Mouse (Mus musculus): ENCODE measurements at regions not wholly inside any gene's neighbourhood (a gene's known extent, or its start where the extent isn't known, plus 50 kb on each side); places are given as distances from the start of the nearest gene placed in this dataset.

DNA sequence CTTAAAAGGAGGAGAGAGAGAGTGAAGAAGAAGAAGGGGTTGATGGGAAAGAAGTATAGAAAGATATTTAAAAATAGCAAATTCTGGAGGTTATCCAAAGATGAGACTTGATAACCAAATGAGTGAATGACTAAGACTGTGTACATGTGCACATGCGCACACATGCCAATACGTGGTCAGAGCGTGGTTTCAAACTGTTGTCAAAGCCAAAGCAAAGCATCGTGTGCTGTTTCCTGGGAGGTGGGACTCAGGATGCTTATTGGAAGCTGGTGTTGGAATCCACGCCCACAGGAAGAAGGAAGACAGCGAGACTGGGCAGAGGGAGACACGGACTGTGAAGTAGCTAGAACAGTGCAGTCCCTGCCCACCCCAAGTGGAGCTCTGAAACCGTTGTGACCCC lies 89.8 kb upstream of the Mafb start:
- H3K4me3 ChIP-seq, result no peak overlapping the region
- no peaks in the 10 kb centered on the region for H3K9me3 ChIP-seq

DNA sequence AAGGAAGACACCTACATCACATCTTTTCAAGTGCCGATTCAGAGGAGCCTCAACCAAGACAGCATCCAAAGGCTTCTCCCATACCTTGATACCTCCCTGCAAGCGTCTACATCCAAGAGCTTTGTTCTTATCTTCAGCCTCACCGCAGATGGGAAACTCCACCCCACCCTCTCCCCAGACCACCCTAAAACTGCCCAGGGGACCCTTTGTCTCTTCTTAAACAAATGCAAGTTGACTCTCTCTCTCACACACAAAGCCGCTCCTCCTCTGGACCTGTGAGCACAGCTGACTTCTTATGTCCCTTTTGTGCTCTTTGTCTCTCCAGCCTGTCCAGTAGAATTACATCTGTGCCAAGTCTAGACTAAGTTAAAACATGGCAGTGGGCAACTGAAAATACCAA lies 104.7 kb upstream of the Mafb start:
- H3K27ac ChIP-seq, result no peak overlapping the region
- no peaks in the 10 kb centered on the region for H3K9me3 ChIP-seq
- no peak for ATAC-seq (replicated peaks)
- H3K9ac ChIP-seq, result no peak overlapping the region
- no peaks in the 10 kb centered on the region for H3K27me3 ChIP-seq (replicated peaks)
- H3K4me2 ChIP-seq, result no peak overlapping the region
- H3K4me3 ChIP-seq, result no peak overlapping the region
- 53% methylated on average over 4 of the region's 4 CpGs for WGBS
- H3K4me1 ChIP-seq, result 0 out of 2 replicates have a peak, but pooled peaks cover 6% of the 10 kb centered on the region
- H3K36me3 ChIP-seq (replicated peaks), result no peaks in the 10 kb centered on the region

More for the DNA sequence above, 89.8 kb upstream of the Mafb start:
- H3K4me1 ChIP-seq, result peaks cover 7% of the 10 kb centered on the region
- no peak overlapping the region for H3K27ac ChIP-seq
- H3K27me3 ChIP-seq (replicated peaks), result no peaks in the 10 kb centered on the region
- no peak for ATAC-seq (replicated peaks)
- no peak overlapping the region for H3K9ac ChIP-seq
- 83% methylated on average over 8 of the region's 8 CpGs for WGBS
- no peaks in the 10 kb centered on the region for H3K36me3 ChIP-seq (replicated peaks)
- H3K4me2 ChIP-seq, result no peak overlapping the region

DNA sequence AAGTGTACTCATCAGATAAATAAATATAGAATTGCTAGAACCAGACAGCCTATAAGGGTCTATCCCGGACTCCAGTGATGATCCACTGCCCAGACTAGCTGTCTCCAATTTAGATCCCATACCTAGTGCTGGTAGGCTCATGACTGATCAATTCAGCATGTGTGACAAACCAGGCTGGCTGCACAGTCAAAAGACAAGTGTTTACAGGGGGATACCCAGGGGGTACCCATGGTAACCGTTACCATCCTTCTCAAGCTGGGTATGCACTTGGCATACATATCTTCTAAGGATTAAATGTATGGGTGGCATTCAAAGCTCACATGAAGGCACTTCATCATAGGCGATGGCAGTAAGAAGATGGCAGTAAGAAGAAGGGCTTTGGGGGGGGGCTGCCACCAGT lies 109.3 kb upstream of the Mafb start:
- H3K9me3 ChIP-seq, result no peaks in the 10 kb centered on the region
- no peak overlapping the region for H3K9ac ChIP-seq
- H3K27ac ChIP-seq, result no peak overlapping the region
- no peak overlapping the region for H3K4me3 ChIP-seq
- H3K36me3 ChIP-seq (replicated peaks), result no peaks in the 10 kb centered on the region
- H3K4me2 ChIP-seq, result no peak overlapping the region
- ATAC-seq (replicated peaks), result no peak
- 77% methylated on average over 3 of the region's 3 CpGs for WGBS
- 0 out of 2 replicates have a peak, but pooled peaks cover 6% of the 10 kb centered on the region for H3K4me1 ChIP-seq
- H3K27me3 ChIP-seq (replicated peaks), result no peaks in the 10 kb centered on the region

DNA sequence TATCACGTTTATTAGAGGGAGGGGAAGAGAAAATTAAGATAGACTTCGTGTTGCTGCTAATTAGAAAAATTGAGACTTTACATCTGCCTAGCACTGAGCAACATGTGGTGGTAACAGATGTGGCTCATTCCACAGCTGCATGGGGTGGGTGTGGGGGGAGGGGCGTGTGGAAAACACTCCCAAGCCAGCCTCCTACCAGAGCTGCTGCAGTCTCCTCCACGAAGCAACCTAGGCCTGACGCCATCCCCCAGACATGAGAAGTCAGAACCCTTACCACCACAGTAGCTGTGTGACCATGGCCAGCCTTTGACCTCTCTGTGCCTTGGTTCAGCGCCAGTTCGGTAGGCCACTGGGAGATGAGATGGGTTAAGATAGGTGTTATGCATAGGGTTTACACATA lies 112.4 kb upstream of the Mafb start:
- Histone ChIP-seq H3K36me3 (replicated peaks) (no peaks in the 10 kb centered on the region), H3K4me3 (no peak overlapping the region), H3K4me1 (no peaks in the 10 kb centered on the region), H3K9me3 (no peaks in the 10 kb centered on the region), H3K9ac (no peak overlapping the region), H3K4me2 (no peak overlapping the region), H3K27me3 (replicated peaks) (no peaks in the 10 kb centered on the region), H3K27ac (no peak overlapping the region)
- ATAC-seq (replicated peaks), result no peak
- 70% methylated on average over 7 of the region's 7 CpGs for WGBS

DNA sequence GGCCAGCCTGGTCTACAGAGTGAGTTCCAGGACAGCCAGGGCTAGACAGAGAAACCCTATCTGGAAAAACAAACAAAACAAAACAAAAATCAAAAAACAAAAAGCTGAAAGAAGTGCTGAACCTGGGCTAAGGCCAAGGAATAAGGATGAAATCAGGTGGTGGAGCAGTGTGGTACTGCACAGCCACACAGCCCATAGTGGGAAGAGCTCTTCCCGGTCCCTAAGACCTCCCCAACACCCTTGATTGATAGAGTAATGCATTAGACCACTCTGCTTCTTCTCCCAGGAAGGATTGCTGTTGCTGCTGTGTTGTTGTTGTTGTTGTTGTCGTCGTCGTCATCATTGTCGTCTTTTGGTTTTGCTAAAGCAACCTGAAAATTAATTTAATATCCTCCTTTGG lies 118.2 kb upstream of the Mafb start:
- H3K27me3 ChIP-seq (replicated peaks), result no peaks in the 10 kb centered on the region
- WGBS, result 81% methylated on average over 5 of the region's 5 CpGs
- no peak overlapping the region for H3K4me3 ChIP-seq
- no peak overlapping the region for H3K9ac ChIP-seq
- no peak overlapping the region for H3K4me2 ChIP-seq
- ATAC-seq (replicated peaks), result no peak
- H3K27ac ChIP-seq, result no peak overlapping the region
- H3K9me3 ChIP-seq, result no peaks in the 10 kb centered on the region
- no peaks in the 10 kb centered on the region for H3K4me1 ChIP-seq
- no peaks in the 10 kb centered on the region for H3K36me3 ChIP-seq (replicated peaks)

DNA sequence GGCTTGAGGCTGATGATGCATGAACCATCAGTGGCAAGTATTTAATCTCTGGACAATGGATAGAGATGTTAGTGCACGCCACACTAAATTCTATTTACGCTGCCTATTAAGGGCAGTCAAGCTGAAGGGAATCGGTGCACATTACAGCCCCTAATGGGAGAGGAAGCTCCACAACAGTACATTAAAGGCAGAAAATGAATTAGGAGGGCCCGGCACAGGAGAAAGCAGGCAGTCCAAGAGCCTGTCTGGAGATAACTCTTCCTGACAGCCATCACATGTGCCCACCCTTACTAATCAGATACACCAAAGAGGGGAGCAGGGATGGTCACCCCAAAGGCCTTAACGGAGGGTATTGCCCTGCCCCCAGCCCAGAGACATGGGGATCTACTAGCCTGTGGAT lies 118.7 kb upstream of the Mafb start:
- Histone ChIP-seq H3K27me3 (replicated peaks) (no peaks in the 10 kb centered on the region), H3K27ac (no peak overlapping the region), H3K4me1 (no peaks in the 10 kb centered on the region), H3K4me3 (no peak overlapping the region), H3K9ac (no peak overlapping the region), H3K36me3 (replicated peaks) (no peaks in the 10 kb centered on the region), H3K4me2 (no peak overlapping the region), H3K9me3 (no peaks in the 10 kb centered on the region)
- ATAC-seq (replicated peaks), result no peak
- WGBS, result 33% methylated on average over 5 of the region's 5 CpGs

DNA sequence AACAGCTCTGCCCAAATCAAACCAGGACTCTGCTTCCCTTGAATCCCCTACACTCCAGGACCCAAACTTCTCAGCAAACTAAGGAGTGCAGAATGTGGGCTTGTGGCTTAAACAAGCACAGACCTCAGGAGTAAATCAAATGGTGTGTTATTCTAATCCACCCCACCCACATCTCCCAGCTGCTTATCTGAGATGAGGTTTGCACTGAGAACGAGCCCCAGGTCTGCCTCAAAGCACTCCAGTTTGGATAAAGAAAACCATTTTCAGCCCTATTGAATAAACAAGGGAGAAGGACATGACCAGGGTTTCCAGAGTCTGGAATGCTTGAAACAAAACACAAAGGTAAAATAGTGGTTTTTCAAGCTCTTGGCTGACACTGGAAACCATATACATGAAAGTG lies 132.9 kb upstream of the Mafb start:
- no peak overlapping the region for H3K9ac ChIP-seq
- ATAC-seq (replicated peaks), result no peak
- WGBS, result 67% methylated on average over 1 of the region's 1 CpGs
- H3K27ac ChIP-seq, result no peak overlapping the region
- H3K9me3 ChIP-seq, result no peaks in the 10 kb centered on the region
- H3K4me2 ChIP-seq, result no peak overlapping the region
- H3K4me3 ChIP-seq, result no peak overlapping the region
- no peaks in the 10 kb centered on the region for H3K36me3 ChIP-seq (replicated peaks)
- H3K27me3 ChIP-seq (replicated peaks), result no peaks in the 10 kb centered on the region
- H3K4me1 ChIP-seq, result peaks cover 4% of the 10 kb centered on the region; the same call in 1 of the 2 replicates

DNA sequence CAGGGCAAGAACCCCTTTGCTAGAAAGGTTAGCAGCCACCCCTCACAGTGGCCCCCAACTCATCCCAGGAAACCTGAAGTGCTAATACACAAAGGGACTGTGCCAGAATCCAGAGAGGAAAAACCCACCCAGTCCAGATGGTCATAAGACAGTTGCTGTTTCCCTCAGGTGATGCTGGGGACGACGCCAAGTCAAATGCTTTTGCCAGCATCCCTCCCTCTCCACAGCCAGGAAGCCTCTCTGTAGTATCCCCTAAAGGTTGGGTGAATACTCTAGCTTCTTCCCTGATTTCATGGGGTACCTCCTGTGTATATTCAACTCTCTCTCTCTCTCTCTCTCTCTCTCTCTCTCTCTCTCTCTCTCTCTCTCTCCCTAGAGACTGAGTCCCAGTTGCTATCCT lies 136.0 kb upstream of the Mafb start:
- 93% methylated on average over 2 of the region's 2 CpGs for WGBS
- Histone ChIP-seq H3K9me3 (no peaks in the 10 kb centered on the region), H3K4me2 (no peak overlapping the region), H3K27me3 (replicated peaks) (no peaks in the 10 kb centered on the region), H3K36me3 (replicated peaks) (no peaks in the 10 kb centered on the region), H3K9ac (no peak overlapping the region), H3K4me3 (no peak overlapping the region), H3K4me1 (peaks cover 12% of the 10 kb centered on the region), H3K27ac (no peak overlapping the region)
- ATAC-seq (replicated peaks), result no peak

DNA sequence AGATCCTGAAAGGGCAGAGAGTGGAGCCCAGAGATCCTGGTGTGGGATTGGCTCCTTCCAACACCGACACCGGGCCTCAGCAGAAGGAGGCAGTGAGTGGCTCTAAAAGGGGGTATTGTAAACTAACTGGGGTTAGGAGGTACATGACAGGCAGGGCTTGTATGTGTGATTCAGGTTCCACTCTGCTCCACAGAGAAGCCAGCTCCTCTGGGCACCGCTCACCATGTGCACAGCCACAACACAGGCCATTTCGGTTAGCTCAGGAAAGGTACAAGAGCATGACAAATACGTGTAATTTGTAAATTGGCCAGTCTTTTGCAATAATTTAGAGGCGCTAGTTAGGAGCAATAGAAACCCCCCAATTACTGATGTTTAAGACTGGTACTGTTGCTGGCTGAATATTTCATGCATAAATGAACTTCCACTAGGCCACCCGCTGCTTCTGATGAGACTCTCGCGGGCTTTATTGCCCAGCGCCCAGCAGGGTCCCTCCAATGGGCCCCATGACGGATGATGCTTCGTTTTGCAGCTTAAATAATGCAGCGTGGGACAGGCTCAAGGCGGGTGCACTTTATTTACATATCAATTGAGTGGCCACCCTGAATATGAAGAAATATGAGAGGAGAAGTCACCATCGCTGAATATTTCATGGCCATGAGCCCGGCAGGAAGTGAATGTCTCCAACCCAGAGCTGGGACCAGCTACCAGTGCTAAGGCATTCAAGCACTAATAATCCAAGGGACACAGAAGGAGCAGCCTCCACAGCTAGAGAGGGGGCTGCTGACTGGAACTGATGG lies 136.9 kb upstream of the Mafb start:
- 44% methylated on average over 16 of the region's 16 CpGs for WGBS
- H3K9ac ChIP-seq, result no peak overlapping the region
- no peak for ATAC-seq (replicated peaks)

DNA sequence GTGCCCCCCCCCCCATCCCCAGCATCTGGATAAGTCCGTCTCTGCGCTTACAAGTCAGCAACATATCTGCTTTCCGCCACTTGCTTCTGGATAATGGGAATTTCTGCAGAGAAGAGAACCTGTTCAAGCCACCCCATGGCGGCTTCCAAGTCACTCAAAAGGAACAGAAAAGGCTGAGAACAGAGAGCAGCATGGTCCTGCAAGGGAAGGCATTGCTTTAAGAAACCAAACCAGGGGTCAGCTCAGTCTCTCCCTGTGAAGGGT lies 137.5 kb upstream of the Mafb start:
- H3K4me2 ChIP-seq, result no peak overlapping the region
- no peaks in the 10 kb centered on the region for H3K9me3 ChIP-seq
- peaks cover 14% of the 10 kb centered on the region for H3K4me1 ChIP-seq
- WGBS, result 77% methylated on average over 4 of the region's 4 CpGs
- no peak overlapping the region for H3K4me3 ChIP-seq
- ATAC-seq (replicated peaks), result no peak
- no peak overlapping the region for H3K27ac ChIP-seq
- H3K36me3 ChIP-seq (replicated peaks), result no peaks in the 10 kb centered on the region
- no peak overlapping the region for H3K9ac ChIP-seq
- no peaks in the 10 kb centered on the region for H3K27me3 ChIP-seq (replicated peaks)

More for the DNA sequence above, 136.9 kb upstream of the Mafb start:
- H3K4me2 ChIP-seq, result no peak overlapping the region
- no peaks in the 10 kb centered on the region for H3K9me3 ChIP-seq
- H3K4me3 ChIP-seq, result no peak overlapping the region
- no peak overlapping the region for H3K27ac ChIP-seq
- H3K27me3 ChIP-seq (replicated peaks), result no peaks in the 10 kb centered on the region
- peaks cover 14% of the 10 kb centered on the region for H3K4me1 ChIP-seq
- no peaks in the 10 kb centered on the region for H3K36me3 ChIP-seq (replicated peaks)

DNA sequence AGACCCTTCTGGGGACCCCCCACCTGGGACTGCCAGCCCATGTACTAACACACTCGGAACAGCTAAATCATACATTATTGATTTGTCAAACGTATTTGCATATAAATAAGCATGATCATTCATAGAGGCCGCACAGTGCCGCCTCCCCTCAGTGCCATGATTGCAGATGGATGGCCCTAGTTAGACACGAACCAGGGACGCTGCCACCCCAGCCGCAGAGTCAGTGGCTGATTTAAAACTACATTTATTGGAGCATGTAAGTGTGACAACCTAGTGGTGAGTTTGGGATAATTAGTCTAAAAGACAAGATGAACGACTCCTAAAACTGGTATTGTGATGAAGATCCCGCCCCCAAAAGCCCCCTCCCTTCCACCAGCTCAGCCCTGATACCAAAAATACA lies 138.3 kb upstream of the Top1 start:
- Histone ChIP-seq H3K4me1 (peaks cover 17% of the 10 kb centered on the region), H3K4me2 (no peak overlapping the region), H3K9ac (no peak overlapping the region), H3K9me3 (no peaks in the 10 kb centered on the region), H3K27ac (no peak overlapping the region), H3K36me3 (replicated peaks) (no peaks in the 10 kb centered on the region), H3K4me3 (no peak overlapping the region), H3K27me3 (replicated peaks) (no peaks in the 10 kb centered on the region)
- WGBS, result 35% methylated on average over 9 of the region's 9 CpGs
- ATAC-seq (replicated peaks), result no peak

DNA sequence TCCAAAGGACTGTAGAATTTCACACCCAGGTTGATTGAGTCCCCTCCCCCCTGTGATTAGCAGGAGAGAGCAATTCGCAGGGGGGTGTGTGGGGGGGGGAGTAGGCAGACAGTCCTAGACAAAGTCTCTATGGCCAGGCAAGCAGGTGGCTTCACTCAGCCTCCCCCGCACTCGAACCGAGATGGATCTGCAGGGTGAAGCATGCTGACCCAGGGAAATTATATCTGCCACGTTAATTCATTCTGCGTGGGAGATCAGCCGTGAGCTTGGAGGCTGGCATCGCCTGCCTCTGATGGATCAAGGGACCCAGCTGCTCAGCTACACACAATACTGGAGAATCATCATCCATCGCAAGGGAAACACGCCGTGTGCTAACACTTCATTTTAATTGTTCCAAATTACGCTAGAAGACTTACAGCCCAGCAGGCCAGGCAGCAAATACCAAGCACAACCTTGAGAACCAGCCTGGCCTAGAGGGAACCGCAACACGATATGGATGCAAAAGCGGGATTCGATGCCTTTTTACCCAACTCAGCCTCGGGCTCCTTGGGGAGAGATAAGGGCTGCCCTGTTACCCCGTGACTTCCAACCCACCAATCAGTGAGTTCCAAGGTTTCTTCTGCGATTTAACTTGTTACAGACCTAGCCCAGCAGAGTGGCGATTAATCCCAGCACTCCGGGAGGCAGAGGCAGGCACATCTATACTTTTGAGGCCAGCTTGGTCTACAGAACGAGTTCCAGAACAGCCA lies 137.7 kb upstream of the Top1 start:
- no peak overlapping the region for H3K9ac ChIP-seq
- no peaks in the 10 kb centered on the region for H3K27me3 ChIP-seq (replicated peaks)
- ATAC-seq (replicated peaks), result no peak; the same call in 1 of the 2 replicates
- H3K36me3 ChIP-seq (replicated peaks), result no peaks in the 10 kb centered on the region
- H3K9me3 ChIP-seq, result no peaks in the 10 kb centered on the region
- peaks cover 17% of the 10 kb centered on the region for H3K4me1 ChIP-seq
- H3K4me3 ChIP-seq, result no peak overlapping the region
- no peak overlapping the region for H3K27ac ChIP-seq
- H3K4me2 ChIP-seq, result no peak overlapping the region
- 41% methylated on average over 22 of the region's 22 CpGs for WGBS

DNA sequence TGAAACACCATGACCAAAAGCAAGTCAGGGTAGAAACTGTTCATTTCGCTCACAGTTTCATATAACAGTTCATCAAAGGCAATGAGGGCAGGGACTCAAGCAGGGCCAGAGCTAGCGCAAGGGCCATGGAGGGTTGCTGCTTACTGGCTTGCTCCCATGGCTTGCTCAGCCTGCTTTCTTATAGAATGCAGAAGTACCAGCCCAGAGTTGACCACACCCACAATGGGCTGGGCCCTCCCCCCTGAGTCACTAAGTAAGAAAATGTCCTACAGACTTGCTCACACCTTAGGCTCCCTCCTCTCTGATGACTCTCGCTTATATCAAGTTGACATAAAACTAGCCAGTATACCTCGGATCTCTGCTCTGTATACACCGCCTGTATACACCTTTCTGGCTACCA lies 135.5 kb upstream of the Top1 start:
- Histone ChIP-seq H3K4me1 (peaks cover 12% of the 10 kb centered on the region), H3K9ac (no peak overlapping the region), H3K27ac (no peak overlapping the region), H3K4me3 (no peak overlapping the region), H3K4me2 (no peak overlapping the region), H3K36me3 (replicated peaks) (no peaks in the 10 kb centered on the region), H3K9me3 (no peaks in the 10 kb centered on the region), H3K27me3 (replicated peaks) (no peaks in the 10 kb centered on the region)
- no peak for ATAC-seq (replicated peaks)
- WGBS, result 93% methylated on average over 5 of the region's 5 CpGs

All from midbrain, embryonic 15.5 days (tissue).